In the genomic region with DNA sequence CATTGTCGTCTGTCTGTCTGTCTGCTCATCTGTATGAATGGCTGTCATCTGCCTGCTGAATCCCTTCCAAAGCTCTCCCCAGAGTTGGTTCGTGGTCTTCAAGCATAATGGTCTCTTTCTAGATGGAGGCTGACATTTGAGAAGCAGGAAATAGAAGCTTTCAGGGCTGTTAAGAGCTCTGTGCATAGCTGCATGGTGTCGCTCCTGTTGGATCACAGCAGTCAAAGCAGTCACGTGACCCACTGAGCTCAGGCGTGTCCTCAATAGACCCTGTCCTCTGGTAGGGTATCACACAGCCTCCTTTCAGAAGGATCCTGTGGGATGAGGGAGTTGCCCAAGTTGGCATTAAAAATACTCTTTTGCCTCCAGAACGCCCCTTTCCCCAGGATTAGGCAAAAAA, we compare ENCODE assay signal across 8 mouse cellular contexts.
DNase-seq lines count a peak whose midpoint lies in the region; ATAC-seq lines count a peak whose summit lies in the region.

No protein-coding gene starts in this region.

- 0 out of 2 replicates have a peak overlapping the region, but pooled peaks have one; percentile 3 for H3K4me2 ChIP-seq in heart, embryonic 13.5 days
- H3K4me2 ChIP-seq in embryonic facial prominence, embryonic 13.5 days: peak overlapping the region; percentile 47
- no peak overlapping the region for H3K4me2 ChIP-seq in lung, embryonic 16.5 days (ENCODE audit: low read depth, low read length)

- no peak for DNase-seq in heart, postnatal 36 days
- DNase-seq in ES-CJ7 (ENCODE audit: low read depth, low spot score) (peak; percentile 54), MN1 (ENCODE audit: low spot score) (no peak)
- DNase-seq in adrenal gland, postnatal 4 days (ENCODE audit: low spot score in 2 of 2): no peak
- no peak for DNase-seq in urinary bladder, postnatal 10 days (ENCODE audit: low spot score)

- intact Hi-C loops in heart, postnatal 36 days (cut with DNase I): no loop called here

- H3K4me3 ChIP-seq in heart, embryonic 13.5 days: no peak overlapping the region
- H3K4me3 ChIP-seq in embryonic facial prominence, embryonic 13.5 days: no peak overlapping the region
- no peak overlapping the region for H3K4me3 ChIP-seq in lung, embryonic 16.5 days (ENCODE audit: low read length)

- no peak for ATAC-seq in heart, embryonic 13.5 days (ENCODE audit: extremely low read depth, insufficient number of reproducible peaks, low FRiP score, low TSS enrichment)
- peak; percentile 86 for ATAC-seq in embryonic facial prominence, embryonic 13.5 days (ENCODE audit: insufficient number of reproducible peaks, insufficient read depth, low FRiP score, low TSS enrichment, low read depth)
- peak; percentile 68; the same call in 1 of the 2 replicates for ATAC-seq in lung, embryonic 16.5 days (ENCODE audit: low read depth)

- no peak overlapping the region for H3K27ac ChIP-seq in heart, embryonic 13.5 days (replicated peaks)
- 0 out of 2 replicates have a peak overlapping the region, but pooled peaks have one; percentile 51 for H3K27ac ChIP-seq in embryonic facial prominence, embryonic 13.5 days
- no peak overlapping the region for H3K27ac ChIP-seq in lung, embryonic 16.5 days (ENCODE audit: low read length)

- no peaks in the 10 kb centered on the region for H3K27me3 ChIP-seq in heart, embryonic 13.5 days (replicated peaks)
- no peaks in the 10 kb centered on the region; the same call in 1 of the 2 replicates for H3K27me3 ChIP-seq in embryonic facial prominence, embryonic 13.5 days
- no peaks in the 10 kb centered on the region for H3K27me3 ChIP-seq in lung, embryonic 16.5 days (ENCODE audit: control insufficient read depth, insufficient read depth, low read depth, low read length)

- peaks cover 18% of the 10 kb centered on the region for H3K4me1 ChIP-seq in heart, embryonic 13.5 days
- H3K4me1 ChIP-seq in embryonic facial prominence, embryonic 13.5 days: peaks cover 27% of the 10 kb centered on the region
- peaks cover 5% of the 10 kb centered on the region for H3K4me1 ChIP-seq in lung, embryonic 16.5 days (replicated peaks; ENCODE audit: control insufficient read depth, insufficient read depth, low read length)

- no peaks in the 10 kb centered on the region for H3K36me3 ChIP-seq in heart, embryonic 13.5 days
- no peaks in the 10 kb centered on the region for H3K36me3 ChIP-seq in embryonic facial prominence, embryonic 13.5 days
- H3K36me3 ChIP-seq in lung, embryonic 16.5 days (ENCODE audit: control insufficient read depth, insufficient read depth, low read length): no peaks in the 10 kb centered on the region

- 46% methylated on average over 6 of the region's 6 CpGs for WGBS in heart, embryonic 13.5 days
- WGBS in embryonic facial prominence, embryonic 13.5 days: 13% methylated on average over 6 of the region's 6 CpGs
- WGBS in lung, embryonic 16.5 days: 24% methylated on average over 6 of the region's 6 CpGs

- H3K9ac ChIP-seq in heart, embryonic 13.5 days: no peak overlapping the region
- no peak overlapping the region for H3K9ac ChIP-seq in embryonic facial prominence, embryonic 13.5 days
- no peak overlapping the region for H3K9ac ChIP-seq in lung, embryonic 16.5 days (ENCODE audit: low read length)

- H3K9me3 ChIP-seq in heart, embryonic 13.5 days: no peaks in the 10 kb centered on the region
- H3K9me3 ChIP-seq in embryonic facial prominence, embryonic 13.5 days: no peaks in the 10 kb centered on the region
- no peaks in the 10 kb centered on the region for H3K9me3 ChIP-seq in lung, embryonic 16.5 days (ENCODE audit: control insufficient read depth, low read length)
